Mouse (Mus musculus): Measurements from ENCODE around the gene Grm7.

The Grm7 gene

GRCm38 (mm10) chr6:110645411-110646361 lies at the start of gene Grm7:
TSS of gene Grm7 (plus strand) at chr6:110645581.
- no peak for DNase-seq

- DNase-seq = no peak
These were observed 355 bp upstream of the Grm7 start for GRCm38 (mm10) chr6:110645041-110645410.

- DNase-seq = no peak
These were observed 1.5 kb downstream of the Grm7 start for GRCm38 (mm10) chr6:110646901-110647300.

DNA sequence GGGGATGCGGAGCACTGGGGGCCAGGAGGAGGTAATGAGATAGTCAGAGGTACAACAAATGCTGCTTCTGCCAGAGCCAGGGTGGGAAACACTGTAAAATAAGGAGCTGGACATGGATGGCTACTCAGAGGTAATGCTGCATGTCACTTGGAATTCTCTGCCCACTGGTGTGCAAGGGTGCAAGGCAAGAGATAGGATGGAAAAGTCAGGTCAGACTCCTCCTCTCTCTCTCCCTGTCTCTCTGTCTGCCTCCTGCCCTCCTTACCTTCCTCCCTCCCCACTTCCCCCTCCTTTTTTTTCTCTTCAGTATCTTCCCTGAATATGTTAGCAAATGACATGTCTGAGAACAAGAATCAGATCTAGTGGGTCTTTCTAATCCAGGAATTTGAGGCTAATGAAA lies 3.8 kb downstream of the Grm7 start:
- DNase-seq = no peak

GRCm38 (mm10) chr6:110653361-110654001 lies 8.1 kb downstream of the Grm7 start:
- DNase-seq = no peak

GRCm38 (mm10) chr6:110664436-110664835 lies 19.1 kb downstream of the Grm7 start:
- no peak for DNase-seq

GRCm38 (mm10) chr6:110668447-110668846 lies 23.1 kb downstream of the Grm7 start:
- no peak for DNase-seq

GRCm38 (mm10) chr6:110690954-110691353 lies 45.6 kb downstream of the Grm7 start:
- DNase-seq = no peak

GRCm38 (mm10) chr6:110709763-110710162 lies 64.4 kb downstream of the Grm7 start:
- DNase-seq = no peak

GRCm38 (mm10) chr6:110714943-110715342 lies 69.6 kb downstream of the Grm7 start:
- DNase-seq = no peak

GRCm38 (mm10) chr6:110723371-110723770 lies 78.0 kb downstream of the Grm7 start:
- no peak for DNase-seq

DNA sequence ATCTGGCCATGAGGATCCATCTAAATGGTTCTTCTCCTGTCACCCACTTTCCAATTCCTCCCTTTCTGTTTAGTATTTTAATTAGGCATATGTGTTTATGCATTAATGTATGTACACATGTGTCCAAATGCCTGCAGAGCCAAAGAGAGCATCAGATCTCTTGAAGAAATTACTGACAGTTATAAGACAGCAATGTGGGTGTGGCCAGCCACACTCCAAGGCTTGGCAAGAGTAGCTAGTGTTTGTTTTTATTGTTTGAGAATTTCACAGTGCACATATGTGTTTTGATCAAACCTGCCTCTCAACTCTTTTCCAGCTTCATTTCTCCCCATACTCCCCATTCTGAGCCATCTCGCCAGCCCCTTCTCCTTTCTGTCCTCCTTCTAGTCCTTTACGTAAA lies 88.5 kb downstream of the Grm7 start:
- no peak for DNase-seq

- DNase-seq = no peak
These were observed 98.7 kb downstream of the Grm7 start for GRCm38 (mm10) chr6:110743981-110744670.

- DNase-seq = no peak
These were observed 110.5 kb downstream of the Grm7 start for GRCm38 (mm10) chr6:110755921-110756320.

DNA sequence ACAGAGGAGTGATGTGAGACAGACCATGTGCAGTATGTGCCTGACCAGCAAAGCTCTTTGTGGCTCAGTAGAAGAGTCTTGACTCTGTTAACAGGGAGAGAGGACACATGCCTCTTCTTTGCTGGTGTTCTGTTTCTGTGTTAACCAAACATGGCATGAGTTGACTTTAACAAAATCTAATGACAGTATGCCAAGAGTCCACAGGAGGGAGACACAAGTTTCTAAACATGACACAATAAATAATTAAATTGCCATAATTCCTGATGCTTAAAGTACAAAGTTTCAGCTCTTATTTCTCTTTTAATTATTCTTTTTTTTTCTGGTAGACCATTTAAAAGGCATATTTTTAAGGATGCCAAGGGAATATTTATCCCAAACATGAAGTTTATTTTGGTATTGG lies 124.2 kb downstream of the Grm7 start:
- DNase-seq = no peak

DNA sequence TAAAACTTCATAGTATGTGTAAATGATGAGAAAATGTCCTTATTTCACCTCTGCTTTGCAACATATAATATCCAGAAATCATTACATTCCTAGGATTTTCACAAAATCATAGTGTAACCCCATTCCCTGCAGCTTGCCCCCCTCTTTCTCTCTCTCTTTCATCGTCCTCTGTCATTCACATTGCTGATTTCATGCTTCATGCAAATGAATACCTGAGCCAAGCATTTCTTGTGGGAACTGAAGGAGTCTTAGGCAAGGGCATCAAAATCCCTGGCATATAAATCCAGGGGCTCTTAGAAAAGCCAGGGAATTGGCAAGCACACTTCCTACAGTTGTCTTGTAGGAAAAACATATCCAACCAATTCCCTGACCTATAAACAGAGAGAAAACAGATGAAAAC lies 127.3 kb downstream of the Grm7 start:
- no peak for DNase-seq

- no peak for DNase-seq
These were observed 130.7 kb downstream of the Grm7 start for GRCm38 (mm10) chr6:110776046-110776445.

DNA sequence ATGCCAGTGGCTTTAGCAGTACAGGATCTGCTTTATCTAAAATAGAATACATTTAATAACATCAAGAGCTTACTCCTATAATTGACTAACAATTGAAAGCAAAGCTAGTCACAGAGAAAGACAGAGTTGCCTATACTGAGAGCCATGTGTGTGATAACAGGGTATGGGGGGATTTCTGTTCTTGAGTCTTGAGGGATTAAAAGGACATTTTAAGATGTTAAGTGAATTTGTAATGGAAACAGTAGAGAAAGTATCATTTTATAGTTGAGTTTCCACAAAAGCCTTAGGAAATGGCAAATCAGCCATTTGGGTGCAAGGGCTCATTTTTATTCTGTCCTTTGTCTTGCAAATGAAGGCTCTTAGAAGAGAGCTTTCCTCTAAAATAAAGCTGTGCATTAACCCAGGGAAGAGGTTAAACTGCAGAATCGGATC lies 140.1 kb downstream of the Grm7 start:
- DNase-seq = no peak

GRCm38 (mm10) chr6:110792696-110793095 lies 147.3 kb downstream of the Grm7 start:
- no peak for DNase-seq

GRCm38 (mm10) chr6:110807481-110807880 lies 162.1 kb downstream of the Grm7 start:
- no peak for DNase-seq

DNA sequence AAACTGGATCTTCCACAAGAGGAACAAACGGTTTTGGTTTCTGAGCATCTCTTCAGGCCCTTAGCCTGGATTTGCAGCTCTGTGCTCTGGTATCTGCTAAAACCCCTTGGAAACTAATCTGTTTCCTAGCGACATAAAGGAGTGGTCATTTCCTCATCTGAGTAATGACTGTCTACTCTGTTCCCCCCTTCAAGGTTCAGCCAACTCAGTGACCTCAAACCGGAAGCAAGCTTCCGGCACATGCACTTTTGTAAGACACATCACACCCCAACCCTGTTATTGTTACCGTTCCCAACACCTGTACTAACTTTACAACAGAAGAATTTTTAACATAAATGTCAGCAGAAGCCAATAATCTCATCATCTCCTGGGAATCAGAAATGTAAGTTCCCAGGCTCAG lies 166.8 kb downstream of the Grm7 start:
- DNase-seq = no peak

DNA sequence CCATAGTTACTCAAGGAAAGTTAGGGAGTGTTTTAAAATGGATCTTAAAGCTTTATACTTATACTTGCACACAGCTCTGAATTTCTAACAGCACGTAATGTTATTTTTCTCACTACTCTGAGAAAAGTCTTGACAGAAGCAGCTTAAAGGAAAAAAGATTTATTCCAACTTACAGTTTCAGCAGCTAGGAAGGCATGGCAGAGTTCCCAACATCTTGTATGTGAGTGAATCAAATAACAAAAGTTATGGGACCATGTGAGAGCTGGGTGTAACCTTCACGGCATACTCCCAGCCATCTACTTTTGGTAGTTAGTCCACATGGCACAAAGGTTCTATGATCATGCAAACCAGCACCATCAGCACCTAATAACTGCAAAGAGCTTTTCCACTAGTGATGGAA lies 172.9 kb downstream of the Grm7 start:
- no peak for DNase-seq

- no peak for DNase-seq
These were observed 222.9 kb downstream of the Grm7 start for GRCm38 (mm10) chr6:110868311-110868710.

DNA sequence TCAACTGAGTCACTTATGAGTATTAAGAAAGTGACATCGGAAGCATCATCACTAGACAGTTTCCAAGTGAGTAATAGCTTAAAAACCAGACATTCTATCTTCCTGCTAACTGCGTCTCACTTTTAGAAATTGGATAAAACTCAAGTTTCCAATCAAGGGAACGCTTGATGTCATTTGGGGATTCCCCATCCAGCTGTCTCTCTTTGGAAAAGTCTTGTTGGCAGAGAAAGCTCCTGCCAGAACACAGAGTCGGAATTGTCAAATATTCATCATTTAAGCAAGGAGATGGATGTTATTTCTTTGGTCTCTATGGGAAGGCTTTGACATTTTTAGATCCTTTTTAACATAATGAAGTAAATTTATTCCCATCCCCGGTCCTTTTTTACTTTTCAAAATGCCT lies 336.6 kb downstream of the Grm7 start:
- DNase-seq = no peak
